Mouse (Mus musculus) urinary bladder, postnatal 14 days (tissue): ENCODE data around the gene Ctbp1.

ENCODE experiments used
- DNase-seq: peaks from one replicate; pipeline ENCODE4 v3.0.0; 2021; ENCODE audit warnings: low spot score

The Ctbp1 gene

DNA sequence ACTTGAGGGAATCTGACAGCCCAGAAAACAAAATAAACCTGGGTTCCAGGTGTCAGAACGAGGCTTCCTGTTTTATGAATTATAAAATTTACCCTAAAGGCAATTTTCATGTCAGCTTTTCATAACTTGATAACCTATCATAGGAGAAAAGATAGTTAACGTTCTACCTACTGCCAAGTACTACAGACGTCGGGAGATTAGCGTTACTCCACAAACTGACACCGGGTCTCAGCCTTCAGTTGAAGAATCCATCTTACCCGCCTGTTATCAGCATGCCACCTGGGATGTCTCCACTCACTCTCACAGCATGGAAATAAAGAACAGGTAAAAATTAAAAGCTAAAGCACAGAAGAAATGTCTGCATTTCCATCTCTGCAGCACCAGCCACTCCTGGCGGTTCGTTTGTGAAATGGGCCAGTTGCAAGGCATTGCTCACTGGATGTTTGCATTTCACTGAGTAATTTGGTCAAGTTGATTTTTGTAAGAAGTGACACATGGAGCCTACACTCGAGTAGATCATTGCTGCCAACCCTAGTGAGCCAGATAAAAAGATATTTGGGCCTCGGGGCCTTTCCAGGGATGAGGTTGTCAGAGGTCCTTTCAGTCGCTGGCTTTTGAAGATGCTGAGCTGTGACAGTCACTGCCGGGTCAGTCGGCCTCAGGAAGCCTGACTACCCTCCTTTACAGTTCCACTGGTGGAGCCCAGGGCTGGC lies 66.1 kb downstream of the Ctbp1 start:
- DNase-seq = no peak

DNA sequence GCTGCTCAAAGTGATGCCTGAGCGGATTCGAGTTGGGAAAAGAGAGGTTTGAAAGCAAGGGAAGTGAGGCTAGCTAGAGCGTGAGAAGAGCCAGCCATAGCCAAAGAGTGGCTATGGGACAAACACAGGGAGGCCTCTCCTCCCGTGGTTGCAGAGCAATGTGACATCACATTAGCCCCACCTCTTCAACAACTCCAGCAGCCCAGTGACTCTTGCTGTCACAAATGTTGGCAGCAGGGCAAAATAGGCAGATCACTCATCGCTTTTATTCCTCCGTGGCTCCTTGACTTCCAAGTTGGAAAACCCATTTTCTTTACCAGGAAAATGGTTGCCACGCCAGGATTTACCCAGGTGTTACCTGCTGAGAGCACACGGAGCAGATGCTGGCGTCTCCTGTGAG lies 67.7 kb downstream of the Ctbp1 start:
- DNase-seq = no peak

DNA sequence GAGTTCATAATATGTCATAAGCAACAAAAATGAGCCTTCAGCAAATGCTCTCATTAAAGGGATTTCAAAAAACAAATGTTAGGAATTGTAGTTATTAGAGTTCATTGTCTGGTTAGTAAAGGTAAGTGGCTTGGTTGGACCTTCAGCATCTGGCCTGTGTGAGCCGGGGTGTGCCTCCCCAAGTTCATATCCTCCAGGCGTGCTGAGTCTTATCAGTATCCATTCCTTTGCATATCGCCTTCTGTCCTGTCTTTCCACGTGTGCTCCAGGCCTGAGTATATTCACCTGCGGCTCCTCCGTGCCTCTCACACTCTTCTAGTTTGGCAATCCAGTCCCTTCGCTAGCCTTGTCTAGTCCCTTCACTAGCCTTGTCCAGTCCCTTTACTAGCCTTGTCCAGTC lies 68.5 kb downstream of the Ctbp1 start:
- DNase-seq = no peak

DNA sequence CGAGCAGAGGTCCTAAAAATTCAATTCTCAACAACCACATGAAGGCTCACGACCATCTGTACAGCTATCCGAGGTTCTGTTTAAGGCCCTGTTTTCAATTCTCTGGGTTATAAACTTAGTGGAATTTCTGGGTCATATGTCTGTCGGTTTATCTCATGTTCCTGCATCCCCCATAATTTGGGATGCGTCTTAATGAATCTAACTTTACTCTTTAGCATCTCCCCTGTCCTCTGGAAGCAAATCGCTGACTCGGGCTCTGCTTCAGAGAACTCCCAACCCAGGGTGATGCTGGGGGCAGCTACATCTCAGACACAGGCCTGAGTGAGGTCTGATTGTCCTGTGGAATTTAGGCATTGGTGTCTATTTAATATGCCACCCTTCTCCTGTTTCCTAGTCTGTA lies 70.5 kb downstream of the Ctbp1 start:
- no peak for DNase-seq

DNA sequence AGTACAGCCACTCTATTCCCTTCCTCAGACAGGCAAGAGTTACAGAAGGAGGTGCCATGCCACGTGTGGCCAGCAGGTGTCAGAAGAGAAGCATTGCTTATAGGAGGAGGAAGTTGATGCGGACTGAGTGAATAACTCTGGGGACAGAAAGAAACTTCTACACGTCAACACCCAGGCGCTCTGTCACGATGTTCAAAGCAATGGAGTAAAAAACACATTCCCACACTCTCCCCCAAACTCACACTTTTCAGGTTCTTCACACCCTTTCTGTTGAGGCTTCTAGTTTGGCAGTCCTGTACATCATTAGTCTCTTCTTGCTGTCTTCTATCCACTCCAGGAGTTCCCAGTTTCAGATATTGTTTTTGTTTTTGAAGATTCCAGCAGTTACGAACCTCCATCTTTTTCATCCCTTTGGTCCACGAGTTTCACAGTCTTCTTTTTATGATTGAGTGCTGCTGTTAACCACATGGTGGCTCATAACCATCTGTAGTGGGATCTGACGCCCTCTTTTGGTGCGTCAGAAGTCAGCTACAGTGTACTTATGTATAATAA lies 71.0 kb downstream of the Ctbp1 start:
- peak; percentile 85 for DNase-seq

DNA sequence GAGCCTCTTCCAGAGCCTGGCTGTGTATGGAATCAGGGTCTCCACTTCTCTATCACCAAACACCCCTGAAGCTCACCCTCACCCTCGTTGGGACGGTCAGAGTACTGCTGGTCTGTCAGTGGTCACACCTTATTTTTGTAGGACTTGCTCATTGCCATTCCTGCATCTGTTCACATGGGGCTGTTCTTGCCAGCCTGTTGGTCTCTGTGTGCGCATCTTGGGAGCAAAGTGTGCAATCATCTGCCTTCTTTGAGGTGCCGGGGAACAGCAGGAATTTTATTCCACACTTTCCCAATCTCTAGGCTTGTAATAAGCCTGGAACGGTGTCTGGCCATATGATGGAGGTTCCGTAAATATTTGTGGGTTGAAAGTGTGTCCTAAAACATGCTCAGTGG lies 71.6 kb downstream of the Ctbp1 start:
- DNase-seq = no peak

DNA sequence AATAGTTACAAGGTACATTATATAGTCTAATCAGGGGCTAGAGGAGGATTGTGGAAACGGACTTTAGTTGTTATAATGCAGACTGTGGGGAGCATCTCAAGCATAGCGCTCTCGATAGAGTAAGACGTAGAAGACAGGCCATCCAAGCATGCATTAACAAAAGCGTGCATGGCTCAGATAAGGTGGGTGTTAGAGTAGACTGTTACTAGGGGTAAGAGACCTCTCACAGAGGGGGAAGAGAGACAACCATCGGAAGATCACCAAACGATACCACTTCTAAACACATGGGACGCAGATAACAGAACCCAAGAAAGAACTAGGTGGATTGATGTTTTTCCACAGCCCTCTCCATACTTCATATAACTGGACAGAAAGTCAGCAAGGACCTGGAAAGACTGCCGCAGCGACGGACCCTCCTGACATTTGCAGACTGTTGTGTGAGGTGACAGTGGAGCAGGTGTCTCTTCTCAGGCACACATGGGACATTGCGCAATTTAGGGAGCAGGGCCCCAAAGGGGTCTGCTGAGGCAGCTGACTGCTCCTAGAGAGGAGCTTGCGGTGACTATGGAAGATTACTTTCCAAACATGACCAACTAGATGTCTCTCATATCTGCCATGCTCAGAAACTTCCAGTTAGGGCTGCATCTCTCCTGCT lies 72.2 kb downstream of the Ctbp1 start:
- no peak for DNase-seq

DNA sequence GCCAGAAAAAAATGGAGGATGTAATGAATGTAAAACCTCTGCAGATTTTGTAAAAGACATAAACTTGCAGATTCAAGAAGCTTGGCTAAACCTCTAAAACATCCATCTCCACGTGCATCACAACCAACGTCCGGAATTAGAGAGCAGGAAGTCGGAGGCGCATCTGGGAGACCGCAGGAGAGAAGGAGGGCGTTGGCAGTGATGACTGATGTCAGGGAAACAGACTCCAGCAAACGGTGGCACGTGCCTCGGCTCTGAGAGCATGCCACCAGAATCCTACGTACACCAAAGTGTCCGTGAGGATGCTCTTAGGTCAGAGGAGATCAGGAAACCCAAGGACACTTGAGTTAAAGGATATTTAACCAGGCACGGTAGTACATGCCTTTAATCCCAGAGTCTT lies 73.1 kb downstream of the Ctbp1 start:
- DNase-seq = no peak

DNA sequence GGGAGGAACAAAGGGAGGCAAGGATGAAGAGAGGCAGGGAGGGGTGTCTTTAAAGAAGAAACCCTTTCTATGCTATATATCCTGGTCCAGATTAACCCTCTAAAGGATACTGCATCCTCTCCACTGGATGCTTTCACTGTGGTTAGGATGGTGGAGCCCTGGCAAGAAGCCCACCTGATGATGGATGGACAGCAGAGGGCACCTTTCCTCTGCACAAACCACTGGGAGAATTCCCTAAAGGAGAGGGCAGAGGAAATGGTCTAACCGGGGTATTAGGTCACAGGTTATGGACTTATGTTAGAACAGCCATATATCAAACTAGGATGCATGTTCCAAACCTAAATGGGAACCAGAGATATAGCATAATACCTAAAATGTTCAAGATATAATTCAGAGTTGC lies 74.7 kb downstream of the Ctbp1 start:
- DNase-seq = no peak
